Mouse (Mus musculus) cerebellum, postnatal 25 days (tissue): ENCODE results near the gene Sept5.

Experiments used
- DNase-seq, 2 experiments: peaks; one replicate each; pipeline ENCODE4 v3.0.0; 2021; ENCODE audit warnings: mixed read lengths in 2 of 2

Gene Sept5

GRCm38 (mm10) chr16:18609099-18609498, 20.7 kb downstream of the Sept5 start:
- DNase-seq, result no peak

GRCm38 (mm10) chr16:18608226-18608625, 21.5 kb downstream of the Sept5 start:
- no peak for DNase-seq

GRCm38 (mm10) chr16:18605705-18606104, 24.0 kb downstream of the Sept5 start:
- DNase-seq, result no peak

GRCm38 (mm10) chr16:18604267-18604701, 25.5 kb downstream of the Sept5 start:
- peak in 1 of 2 experiments; percentile 10 for DNase-seq

- no peak for DNase-seq
Measured at GRCm38 (mm10) chr16:18601447-18601846, 28.3 kb downstream of the Sept5 start.

GRCm38 (mm10) chr16:18598006-18598405, 31.7 kb downstream of the Sept5 start:
- DNase-seq, result no peak

GRCm38 (mm10) chr16:18596255-18596654, 33.5 kb downstream of the Sept5 start:
- no peak for DNase-seq

- no peak for DNase-seq
Measured at GRCm38 (mm10) chr16:18593930-18594329, 35.8 kb downstream of the Sept5 start.

- no peak for DNase-seq
Measured at GRCm38 (mm10) chr16:18591047-18592018, 38.4 kb downstream of the Sept5 start.

GRCm38 (mm10) chr16:18589804-18590790, 39.7 kb downstream of the Sept5 start, which contains the start of gene Tbx1:
Gene Tbx1, minus strand, starts transcription at chr16:18590671.
- DNase-seq, result peak; percentile 19 to 40

- no peak for DNase-seq
Measured at GRCm38 (mm10) chr16:18589080-18589621, 40.6 kb downstream of the Sept5 start.

- DNase-seq, result no peak
Measured at GRCm38 (mm10) chr16:18588738-18589055, 41.1 kb downstream of the Sept5 start.

GRCm38 (mm10) chr16:18587847-18588737, 41.7 kb downstream of the Sept5 start:
- no peak for DNase-seq

- DNase-seq, result no peak
Measured at GRCm38 (mm10) chr16:18586906-18587546, 42.7 kb downstream of the Sept5 start.

- DNase-seq, result no peak
Measured at GRCm38 (mm10) chr16:18586076-18586905, 43.5 kb downstream of the Sept5 start.

- DNase-seq, result no peak
Measured at GRCm38 (mm10) chr16:18585676-18586075, 44.1 kb downstream of the Sept5 start.

- no peak for DNase-seq
Measured at GRCm38 (mm10) chr16:18584901-18585510, 44.7 kb downstream of the Sept5 start.

GRCm38 (mm10) chr16:18583673-18584357, 45.9 kb downstream of the Sept5 start:
- DNase-seq, result no peak

GRCm38 (mm10) chr16:18583169-18583568, 46.6 kb downstream of the Sept5 start:
- DNase-seq, result no peak
